Mouse (Mus musculus): ENCODE data around the gene Hoxa6.

DNA sequence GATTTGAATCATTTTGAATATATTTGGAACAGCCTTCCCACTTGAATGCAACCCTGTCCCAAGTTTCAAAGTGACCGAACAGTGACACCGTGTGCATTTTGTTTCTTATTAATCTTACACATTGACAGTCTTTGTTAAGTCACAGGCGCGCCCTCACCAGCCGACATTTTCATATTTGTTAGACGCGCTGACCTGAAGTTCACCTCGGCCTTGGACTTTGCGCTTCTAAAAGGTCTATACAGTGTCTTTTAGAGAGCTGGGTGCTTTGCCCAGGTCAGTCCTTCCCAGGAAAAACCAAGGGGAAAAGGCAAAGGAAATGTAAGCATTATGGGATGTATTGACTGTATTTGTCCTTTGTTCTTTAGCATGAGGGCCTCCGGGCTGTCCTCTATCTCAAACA, 13.8 kb downstream of the Hoxa6 start:
- TF ChIP-seq CTCF (IDR thresholded peaks at IDR 0.05; ENCODE audit: low read depth, low read length) (no peak), POLR2A (IDR thresholded peaks at IDR 0.05; ENCODE audit: insufficient read depth, low read length) (no peak), EP300 (IDR thresholded peaks at IDR 0.05; ENCODE audit: insufficient read depth, low read depth, low read length) (no peak)

Measured in ES-Bruce4 (cell line).